Mouse (Mus musculus): Measurements from ENCODE around the gene Snph.
"Not testable (repeated sequence)": the region's sequence is repeated elsewhere in the genome, so short reads cannot be mapped to it uniquely, and the experiment has no call there.

The Snph gene

DNA sequence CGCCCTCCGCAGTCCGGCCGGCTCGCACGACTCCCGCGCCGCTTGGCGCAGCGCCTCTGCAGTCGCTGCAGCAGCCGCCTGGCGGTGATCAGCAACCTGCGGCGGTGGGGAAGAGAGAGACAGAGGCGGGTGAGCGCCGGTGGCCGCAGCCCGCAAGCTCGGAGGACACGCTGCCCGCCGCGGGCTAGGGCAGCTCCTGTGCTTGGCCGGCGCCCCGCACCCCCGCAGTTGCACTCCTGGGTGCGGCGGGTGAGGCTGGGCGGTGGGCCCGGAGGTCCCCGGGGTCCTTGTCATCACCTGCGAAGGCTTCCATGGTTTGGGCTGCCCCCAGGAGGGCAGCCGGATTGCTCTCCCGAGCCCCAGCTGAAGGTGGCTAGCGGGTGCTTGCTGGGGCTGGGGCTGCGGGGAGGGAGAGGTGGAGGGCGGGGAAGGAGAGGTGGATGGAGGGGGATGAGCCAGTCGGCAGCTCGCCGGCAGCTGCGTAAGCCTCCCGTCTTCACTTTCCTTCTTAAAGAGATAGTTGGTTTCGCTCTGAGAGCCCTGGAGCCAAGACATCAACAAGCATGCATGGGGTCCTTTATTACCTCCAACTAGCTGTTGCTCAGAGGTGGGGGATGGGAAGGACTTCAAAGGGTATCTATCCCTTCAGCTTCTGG is at the start of gene Snph:
Gene Snph (minus strand): TSS at position 435 of the 656 bp plus-strand sequence.
- no peak for DNase-seq (ENCODE audit: low spot score)

- DNase-seq (ENCODE audit: low spot score), result no peak
Observed at GRCm38 (mm10) chr2:151676234-151676633, 43.8 kb upstream of the Snph start.

- no peak for DNase-seq (ENCODE audit: low spot score)
Observed at GRCm38 (mm10) chr2:151670968-151671329, 38.6 kb upstream of the Snph start.

DNA sequence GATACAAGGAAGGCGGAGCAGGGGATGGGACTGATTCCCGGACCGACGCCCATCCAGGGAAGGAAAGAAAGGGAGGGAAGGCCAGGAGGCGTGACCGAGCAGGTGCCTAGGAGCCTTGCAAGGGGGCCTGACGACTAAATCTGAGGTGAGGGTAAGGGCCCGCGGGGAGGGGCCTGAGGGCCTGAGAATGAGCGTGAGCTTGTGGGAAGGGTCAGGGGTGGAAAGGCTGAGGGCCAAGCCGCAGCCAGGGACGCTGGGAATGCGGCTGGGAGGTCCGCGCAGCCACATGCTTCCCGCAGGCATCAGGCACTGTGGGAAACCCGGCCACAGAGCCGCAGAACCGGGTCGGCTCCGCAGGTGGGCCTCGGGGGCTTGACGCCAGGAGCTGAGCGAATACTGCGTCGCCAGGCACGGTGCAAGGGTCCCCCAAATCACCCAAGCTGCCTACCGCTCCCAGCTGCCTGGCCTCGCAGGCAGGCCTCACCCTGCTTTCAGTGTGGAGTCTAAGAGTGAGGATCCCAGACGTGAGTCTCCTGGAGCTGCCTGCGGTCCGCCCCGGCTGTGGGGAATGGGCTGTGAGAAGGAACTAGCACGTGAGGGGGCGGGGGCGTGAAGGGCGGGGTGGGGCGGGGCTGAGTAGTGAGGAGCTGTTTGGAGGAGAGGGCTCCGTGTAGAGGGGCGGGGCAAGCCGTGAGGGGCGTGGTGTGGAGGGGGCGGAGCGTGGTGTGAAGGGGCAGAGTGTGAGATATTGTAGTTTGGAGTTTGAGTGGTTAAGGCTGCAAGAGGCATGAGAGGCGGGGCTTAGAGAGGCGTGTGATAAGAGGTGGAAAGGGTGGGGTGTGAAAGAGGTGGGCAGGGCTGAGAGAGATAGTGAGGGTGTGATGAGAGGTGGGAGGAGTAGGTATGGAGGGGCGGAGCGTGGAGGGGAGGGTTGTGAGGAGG is 37.9 kb upstream of the Snph start:
- no peak for DNase-seq (ENCODE audit: low spot score)

DNA sequence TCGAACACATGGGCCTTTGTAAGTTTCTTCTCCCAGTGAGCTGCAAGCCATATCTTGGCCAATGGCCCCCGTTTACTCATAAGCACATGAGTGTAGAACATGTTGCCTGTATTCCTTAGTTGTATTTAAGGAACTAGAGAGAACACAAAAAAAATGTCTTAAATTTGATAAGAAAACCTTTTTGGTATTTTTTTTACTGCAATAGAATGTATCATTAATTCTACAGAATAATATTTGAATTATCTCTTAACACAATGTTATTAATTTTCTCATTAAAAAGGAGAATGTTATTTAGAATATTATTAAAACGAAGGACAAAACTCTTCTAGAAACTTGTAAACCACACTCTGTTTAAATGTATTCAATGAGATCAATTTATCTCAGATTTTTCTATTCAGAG is 36.0 kb upstream of the Snph start, which contains the start of gene Rad21l:
Gene Rad21l (minus strand): TSS at position 101 of the 400 bp plus-strand sequence.
- DNase-seq (ENCODE audit: low spot score), result no peak

DNA sequence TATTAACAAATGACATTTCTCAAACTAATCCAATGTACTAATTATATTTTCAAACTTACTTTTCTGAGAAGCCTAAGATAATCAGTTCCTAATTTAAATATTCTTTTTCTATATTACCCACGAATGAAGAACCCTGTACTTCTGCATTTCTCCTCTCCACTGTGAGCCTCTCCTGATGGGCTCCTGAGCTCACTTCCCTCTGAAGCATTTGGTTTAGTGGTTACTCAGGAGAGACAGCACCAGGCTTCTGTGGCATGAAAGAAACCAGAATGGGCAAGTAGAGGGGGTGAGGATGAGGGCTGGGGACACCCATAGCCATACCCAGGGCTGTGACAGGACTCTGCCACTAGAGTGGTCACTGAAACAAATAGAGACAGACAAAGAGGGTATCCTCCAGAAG is 19.7 kb upstream of the Snph start:
- DNase-seq (ENCODE audit: low spot score), result no peak

- no peak for DNase-seq (ENCODE audit: low spot score)
Observed at GRCm38 (mm10) chr2:151636015-151636402, 3.6 kb upstream of the Snph start.

GRCm38 (mm10) chr2:151635362-151636014 is 3.1 kb upstream of the Snph start:
- DNase-seq (ENCODE audit: low spot score), result no peak

GRCm38 (mm10) chr2:151634903-151635302 is 2.5 kb upstream of the Snph start:
- no peak for DNase-seq (ENCODE audit: low spot score)

DNA sequence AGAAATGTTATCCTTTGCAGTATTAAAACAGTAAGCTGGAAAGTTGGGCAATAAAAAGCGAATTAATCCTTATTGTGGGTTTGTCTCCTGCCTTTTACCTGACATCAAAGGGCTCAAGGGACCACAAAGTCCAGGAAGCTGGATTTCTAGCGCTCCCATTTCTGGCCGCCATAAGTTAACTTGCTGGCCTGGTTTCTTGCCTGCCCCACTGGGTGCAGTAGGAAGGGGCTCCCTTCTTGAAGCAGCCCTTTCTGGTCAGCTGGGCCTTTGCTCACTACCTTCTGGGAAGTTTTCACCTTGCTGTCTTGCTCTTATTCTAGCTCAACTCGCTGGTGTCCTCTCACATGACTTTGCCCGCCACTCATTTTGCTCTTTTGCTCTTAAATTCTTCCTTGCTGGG is 589 bp upstream of the Snph start:
- no peak for DNase-seq (ENCODE audit: low spot score)

GRCm38 (mm10) chr2:151631406-151632158 is 811 bp downstream of the Snph start:
- DNase-seq (ENCODE audit: low spot score), result no peak

- DNase-seq (ENCODE audit: low spot score), result no peak
Observed at GRCm38 (mm10) chr2:151629310-151629709, 3.1 kb downstream of the Snph start.

- DNase-seq (ENCODE audit: low spot score), result no peak
Observed at GRCm38 (mm10) chr2:151628011-151628410, 4.4 kb downstream of the Snph start.

GRCm38 (mm10) chr2:151626296-151626695 is 6.1 kb downstream of the Snph start:
- DNase-seq (ENCODE audit: low spot score), result no peak

DNA sequence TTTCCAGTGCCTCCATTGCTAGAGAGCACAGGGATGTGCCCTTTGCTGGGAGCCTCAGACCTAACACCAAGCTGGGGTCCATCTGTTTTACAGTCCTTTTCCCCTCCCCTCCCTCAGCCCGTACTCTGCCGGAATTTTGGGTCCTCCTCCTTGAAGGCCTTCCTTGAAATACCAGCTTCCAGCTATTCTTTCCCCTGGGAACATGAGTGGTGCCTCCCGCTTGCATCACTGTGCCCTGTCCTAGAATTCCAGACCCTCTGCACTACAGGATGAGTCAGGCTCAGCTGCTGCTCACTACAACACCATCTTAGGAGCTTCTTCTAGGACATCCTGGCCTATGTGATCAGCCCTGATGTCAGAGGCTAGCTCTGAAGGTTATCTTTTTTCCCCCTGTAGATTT is 8.6 kb downstream of the Snph start:
- no peak for DNase-seq (ENCODE audit: low spot score)

- no peak for DNase-seq (ENCODE audit: low spot score)
Observed at GRCm38 (mm10) chr2:151616551-151617329, 15.7 kb downstream of the Snph start.

- not testable (repeated sequence) for DNase-seq (ENCODE audit: low spot score)
Observed at GRCm38 (mm10) chr2:151615779-151616178, 16.6 kb downstream of the Snph start.

DNA sequence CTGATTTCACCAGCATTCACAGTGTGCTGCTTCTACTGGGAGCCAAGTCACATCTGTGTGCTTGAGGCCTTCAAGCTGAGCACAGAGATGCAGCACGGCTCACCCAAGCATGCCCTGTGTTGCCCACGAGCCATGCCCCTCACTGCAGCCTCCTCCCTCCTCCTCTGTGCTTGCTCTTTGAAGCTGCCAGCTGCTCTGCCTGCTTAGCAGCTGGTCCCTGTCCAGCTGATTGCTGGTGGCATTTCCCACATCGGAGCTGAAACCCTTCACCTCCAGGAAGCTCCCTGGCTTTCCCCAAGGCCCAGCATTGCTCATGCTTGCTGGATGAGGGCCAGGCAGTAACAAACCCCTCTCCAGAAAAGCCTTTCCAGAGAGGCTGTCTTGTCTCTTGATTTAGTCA is 22.4 kb downstream of the Snph start:
- no peak for DNase-seq (ENCODE audit: low spot score)

DNA sequence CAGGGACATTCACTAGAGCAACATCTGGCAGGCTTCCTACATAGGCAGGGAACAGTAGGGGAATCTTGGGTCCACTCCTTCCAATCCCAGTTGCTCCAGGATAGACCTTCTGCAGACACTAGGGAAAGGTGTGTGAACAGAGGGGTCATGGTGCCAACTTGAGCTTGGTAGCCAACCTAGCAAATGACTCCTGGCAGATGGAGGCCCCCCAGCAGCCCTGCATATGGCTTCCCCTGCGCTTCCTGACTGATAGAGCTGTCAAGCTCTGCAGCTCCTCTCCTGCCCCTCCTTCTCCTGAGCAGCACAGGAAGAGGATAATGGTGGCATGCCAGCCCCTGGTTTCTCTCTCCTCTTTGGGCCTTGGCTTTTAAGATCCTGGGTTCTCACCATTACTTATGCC is 24.0 kb downstream of the Snph start:
- DNase-seq (ENCODE audit: low spot score), result no peak

DNA sequence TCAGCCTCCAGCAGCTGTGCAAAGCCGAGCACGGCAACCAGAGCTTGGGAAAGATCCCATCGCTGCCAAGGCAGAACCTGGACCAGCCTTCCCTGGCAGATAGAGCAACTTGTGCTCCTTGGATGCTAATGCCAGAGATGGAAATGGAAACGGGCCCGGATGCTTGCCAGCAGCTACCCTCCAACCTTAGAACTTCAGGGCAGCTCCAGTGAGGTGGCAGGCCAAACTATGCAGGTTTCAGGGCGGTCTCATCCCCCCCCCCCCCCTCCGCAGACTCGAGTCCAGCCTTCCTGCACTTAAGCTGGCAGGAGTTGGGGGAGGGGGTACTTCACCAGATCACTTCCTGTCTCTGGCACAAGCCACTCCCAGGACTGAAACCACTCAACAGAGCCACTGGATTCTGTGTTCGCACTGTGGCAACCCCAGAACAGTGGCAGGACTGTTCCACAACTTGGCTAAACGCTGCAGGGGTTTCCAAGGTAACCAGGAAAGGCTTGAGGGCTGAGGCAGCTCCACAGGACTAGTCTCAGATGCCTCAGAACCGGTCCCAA is 26.9 kb downstream of the Snph start:
- no peak for DNase-seq (ENCODE audit: low spot score)

GRCm38 (mm10) chr2:151603630-151604029 is 28.8 kb downstream of the Snph start:
- no peak for DNase-seq (ENCODE audit: low spot score)
